Mouse (Mus musculus) CH12.LX (cell line): ENCODE measurements around the gene Cd164l2. TPM values are rescaled to one million over a fixed set of nuclear protein-coding genes. Genes with fewer than 3 reads are reported as not detected.
A peak's percentile ranks its signal among the peaks of the same experiment; 100 is the strongest.

Experiments used
- DNase-seq: peaks from one replicate; pipeline ENCODE4 v3.0.0-alpha.2; 2013; ENCODE audit errors: extremely low read depth
- H3K27ac ChIP-seq: 2 replicates; pipeline ENCODE4 v1.5.1; 2012; ENCODE audit warnings: low read depth, mild to moderate bottlenecking, control low read depth, moderate library complexity; ENCODE audit not compliant: insufficient read depth
- H3K27me3 ChIP-seq: replicated peaks from 2 replicates; pipeline ENCODE3; 2012; ENCODE audit warnings: inconsistent platforms
- H3K36me3 ChIP-seq, 2 experiments: replicated peaks in 1 of 2; 2 replicates each; pipeline versions ENCODE3 to v1.6.1; 2012; ENCODE audit warnings: inconsistent platforms in 1 of 2, low read length in 1 of 2, mild to moderate bottlenecking in 1 of 2, mixed read lengths in 1 of 2, moderate library complexity in 1 of 2; ENCODE audit not compliant: control insufficient read depth in 1 of 2, insufficient read depth in 1 of 2
- H3K4me1 ChIP-seq, 2 experiments: 2 replicates each; pipeline ENCODE4 v1.6.1; 2012; ENCODE audit warnings: inconsistent platforms in 1 of 2, moderate library complexity in 1 of 2; ENCODE audit not compliant: insufficient read depth in 2 of 2, control insufficient read depth in 1 of 2
- H3K4me2 ChIP-seq: 2 replicates; pipeline ENCODE4 v1.6.1; 2012; ENCODE audit warnings: low read depth, mild to moderate bottlenecking, control low read depth; ENCODE audit not compliant: poor library complexity, insufficient read depth, severe bottlenecking
- H3K4me3 ChIP-seq, 3 experiments: fragments of 150-350 bp in 1 of 3; sonication (generic) in 1 of 3; replicated peaks in 1 of 3; 2 replicates each; pipeline versions ENCODE3 to v1.5.1; 2011 to 2012; ENCODE audit warnings: low read depth in 2 of 3, low read length in 2 of 3, mild to moderate bottlenecking in 2 of 3, moderate library complexity in 2 of 3, control low read depth in 1 of 3, improper control_type of control experiment in 1 of 3, inconsistent platforms in 1 of 3, mixed read lengths in 1 of 3; ENCODE audit not compliant: poor library complexity in 1 of 3
- H3K79me2 ChIP-seq: replicated peaks from 2 replicates; pipeline ENCODE4 v1.6.1; 2012; ENCODE audit warnings: mild to moderate bottlenecking, moderate library complexity; ENCODE audit not compliant: control insufficient read depth, poor library complexity, insufficient read depth, severe bottlenecking; ENCODE audit errors: extremely low read depth
- H3K9ac ChIP-seq: 2 replicates; pipeline ENCODE4 v1.6.1; 2012; ENCODE audit warnings: low read depth, mild to moderate bottlenecking, control low read depth, moderate library complexity; ENCODE audit not compliant: insufficient read depth
- H3K9me3 ChIP-seq: replicated peaks from 2 replicates; pipeline ENCODE3; 2012; ENCODE audit warnings: low read length, inconsistent platforms, mixed read lengths
- BHLHE40 ChIP-seq: IDR thresholded peaks from 2 replicates; pipeline ENCODE4 v1.6.1; 2011; ENCODE audit warnings: mild to moderate bottlenecking, low read depth, low read length, improper control_type of control experiment
- CHD1 ChIP-seq: IDR thresholded peaks from 2 replicates; pipeline ENCODE4 v1.6.1; 2012; ENCODE audit warnings: low read depth, low read length, improper control_type of control experiment, inconsistent platforms
- ELF1 ChIP-seq: IDR thresholded peaks from 2 replicates; pipeline ENCODE4 v1.6.1; 2014; ENCODE audit warnings: low read depth, mild to moderate bottlenecking, inconsistent platforms, low read length, improper control_type of control experiment
- EP300 ChIP-seq: IDR thresholded peaks from 2 replicates; pipeline ENCODE4 v1.6.1; 2011; ENCODE audit warnings: low read length, improper control_type of control experiment
- ETS1 ChIP-seq: conservative IDR thresholded peaks from 2 replicates; pipeline ENCODE4 v1.6.1; 2012; ENCODE audit warnings: low read depth, mild to moderate bottlenecking, inconsistent platforms, low read length, improper control_type of control experiment, moderate library complexity
- HCFC1 ChIP-seq: IDR thresholded peaks from 2 replicates; pipeline ENCODE4 v1.6.1; 2012; ENCODE audit warnings: low read depth, mild to moderate bottlenecking, inconsistent platforms, low read length, improper control_type of control experiment
- IRF4 ChIP-seq: IDR thresholded peaks from 2 replicates; pipeline ENCODE4 v1.6.1; 2014; ENCODE audit warnings: low read depth, mild to moderate bottlenecking, inconsistent platforms, low read length, improper control_type of control experiment
- JUN ChIP-seq: IDR thresholded peaks from 2 replicates; pipeline ENCODE4 v1.6.1; 2011; ENCODE audit warnings: low read depth, mild to moderate bottlenecking, low read length, improper control_type of control experiment, moderate library complexity; ENCODE audit not compliant: insufficient read depth
- KAT2A ChIP-seq: IDR thresholded peaks from 2 replicates; pipeline ENCODE4 v1.6.1; 2012; ENCODE audit warnings: low read length, improper control_type of control experiment, inconsistent platforms; ENCODE audit not compliant: insufficient replicate concordance
- MAX ChIP-seq: IDR thresholded peaks from 2 replicates; pipeline ENCODE4 v1.6.1; 2011; ENCODE audit warnings: low read length, improper control_type of control experiment
- MEF2A ChIP-seq: IDR thresholded peaks from 2 replicates; pipeline ENCODE4 v1.6.1; 2014; ENCODE audit warnings: low read depth, mild to moderate bottlenecking, inconsistent platforms, low read length, improper control_type of control experiment, borderline replicate concordance
- MXI1 ChIP-seq: IDR thresholded peaks from 2 replicates; pipeline ENCODE4 v1.6.1; 2011; ENCODE audit warnings: mild to moderate bottlenecking, low read depth, low read length, improper control_type of control experiment
- MYC ChIP-seq: IDR thresholded peaks from 2 replicates; pipeline ENCODE4 v1.6.1; 2011; ENCODE audit warnings: low read depth, mild to moderate bottlenecking, improper control_type of control experiment, low read length
- NELFE ChIP-seq: IDR thresholded peaks from 2 replicates; pipeline ENCODE4 v1.6.1; 2011; ENCODE audit warnings: low read depth, low read length, improper control_type of control experiment
- PAX5 ChIP-seq: IDR thresholded peaks from 2 replicates; pipeline ENCODE4 v1.6.1; 2012; ENCODE audit warnings: low read length, inconsistent platforms, mixed read lengths
- POLR2A ChIP-seq: IDR thresholded peaks from 2 replicates; pipeline ENCODE4 v1.6.1; 2011; ENCODE audit warnings: low read depth, mild to moderate bottlenecking, improper control_type of control experiment, low read length
- POLR2AphosphoS2 ChIP-seq: IDR thresholded peaks from 2 replicates; pipeline ENCODE4 v1.6.1; 2011; ENCODE audit warnings: low read depth, low read length, improper control_type of control experiment
- RAD21 ChIP-seq: IDR thresholded peaks from 2 replicates; pipeline ENCODE4 v1.6.1; 2011; ENCODE audit warnings: low read depth, mild to moderate bottlenecking, low read length, improper control_type of control experiment, moderate library complexity
- SIN3A ChIP-seq: IDR thresholded peaks from 2 replicates; pipeline ENCODE4 v1.6.1; 2012; ENCODE audit warnings: low read length, improper control_type of control experiment, inconsistent platforms
- SMC3 ChIP-seq: IDR thresholded peaks from 2 replicates; pipeline ENCODE4 v1.6.1; 2011; ENCODE audit warnings: low read depth, low read length, improper control_type of control experiment
- TBP ChIP-seq: conservative IDR thresholded peaks from 2 replicates; pipeline ENCODE4 v1.6.1; 2011; ENCODE audit warnings: low read depth, low read length, improper control_type of control experiment
- TCF12 ChIP-seq: IDR thresholded peaks from 2 replicates; pipeline ENCODE4 v1.6.1; 2014; ENCODE audit warnings: low read depth, mild to moderate bottlenecking, inconsistent platforms, low read length, improper control_type of control experiment
- USF1 ChIP-seq: IDR thresholded peaks from 2 replicates; pipeline ENCODE4 v1.6.1; 2014; ENCODE audit warnings: low read depth, mild to moderate bottlenecking, inconsistent platforms, low read length, improper control_type of control experiment
- USF2 ChIP-seq: conservative IDR thresholded peaks from 2 replicates; pipeline ENCODE4 v1.6.1; 2011; ENCODE audit warnings: low read depth, low read length, improper control_type of control experiment
- ZC3H11A ChIP-seq: IDR thresholded peaks from 2 replicates; pipeline ENCODE4 v1.6.1; 2012; ENCODE audit warnings: low read depth, mild to moderate bottlenecking, inconsistent platforms, low read length, improper control_type of control experiment
- ZNF384 ChIP-seq: IDR thresholded peaks from 2 replicates; pipeline ENCODE4 v1.6.1; 2012; ENCODE audit warnings: low read depth, low read length, improper control_type of control experiment, inconsistent platforms
- dilution Hi-C: fragments of 300-500 bp; cut with MboI; formaldehyde crosslinking; loops from 2 replicates; pipeline ENCODE4 v1.14.3; 2020; ENCODE audit warnings: low sequenced_read_pairs; ENCODE audit not compliant: extremely low pct_unique_long_range_greater_than_20kb, extremely low pct_ligation_motif_present
- in situ Hi-C: fragments of 300-500 bp; cut with MboI; formaldehyde crosslinking; loops from 3 replicates; pipeline ENCODE4 v1.14.3; 2019; ENCODE audit warnings: low sequenced_read_pairs, low pct_ligation_motif_present, low pct_unique_long_range_greater_than_20kb, mixed read lengths
- polyA plus RNA-seq: library from polyadenylated mRNA; unstranded; fragments of >175 nt; gene quantifications from 2 replicates; pipeline ENCODE4 v1.2.1, GENCODE M21; 2012; ENCODE audit warnings: low read depth; ENCODE audit not compliant: insufficient read length
- total RNA-seq, 2 experiments: library from RNA; depleted of rRNA; stranded (reverse); fragments of 300-350 nt in 1 of 2; fragments of >200 nt in 1 of 2; gene quantifications; 2 replicates each; pipeline ENCODE4 v1.2.3; 2012 to 2014

The Cd164l2 gene
- total and polyA plus RNA-seq, 3 experiments: not detected

- peaks cover 34% of the 10 kb centered on the region for H3K79me2 ChIP-seq
- no peaks in the 10 kb centered on the region for H3K27me3 ChIP-seq
- no peak for DNase-seq
- H3K9ac ChIP-seq: no peak overlapping the region
- no peak for TF ChIP-seq ETS1
- TF ChIP-seq ELF1: no peak
- no peaks in the 10 kb centered on the region for H3K9me3 ChIP-seq
- H3K36me3 ChIP-seq: peaks cover 47 to 75% of the 10 kb centered on the region in 2 experiments
- no peak overlapping the region for H3K4me3 ChIP-seq
- H3K4me1 ChIP-seq: peaks cover 19 to 81% of the 10 kb centered on the region in 2 experiments
- H3K4me2 ChIP-seq: no peak overlapping the region
- in situ Hi-C loops (no loop called here), dilution Hi-C loops (no loop called here)
- H3K27ac ChIP-seq: no peak overlapping the region
These were observed 57.0 kb downstream of the Cd164l2 start for GRCm38 (mm10) chr4:133268931-133269330.

GRCm38 (mm10) chr4:133269596-133269995 is 57.7 kb downstream of the Cd164l2 start:
- H3K36me3 ChIP-seq: peaks cover 49 to 79% of the 10 kb centered on the region in 2 experiments
- peak overlapping the region; percentile 93; the same call in 1 of the 2 replicates for H3K27ac ChIP-seq
- dilution Hi-C loops: no loop called here
- no peak for DNase-seq
- H3K4me3 ChIP-seq: no peak overlapping the region
- no peak overlapping the region for H3K9ac ChIP-seq
- peaks cover 19 to 80% of the 10 kb centered on the region in 2 experiments for H3K4me1 ChIP-seq
- H3K4me2 ChIP-seq: no peak overlapping the region
- no peaks in the 10 kb centered on the region for H3K27me3 ChIP-seq
- TF ChIP-seq CHD1: no peak
- no peak for TF ChIP-seq PAX5
- in situ Hi-C loops: no loop called here
- no peaks in the 10 kb centered on the region for H3K9me3 ChIP-seq
- peaks cover 39% of the 10 kb centered on the region for H3K79me2 ChIP-seq

- peak; percentile 94 for DNase-seq
- no peak overlapping the region; the same call in 1 of the 2 replicates for H3K9ac ChIP-seq
- H3K79me2 ChIP-seq: peaks cover 53% of the 10 kb centered on the region
- peaks cover 23 to 80% of the 10 kb centered on the region in 2 experiments for H3K4me1 ChIP-seq
- in situ Hi-C loops (no loop called here), dilution Hi-C loops (no loop called here)
- peak overlapping the region; percentile 93 for H3K27ac ChIP-seq
- H3K27me3 ChIP-seq: no peaks in the 10 kb centered on the region
- peak overlapping the region; percentile 53 for H3K4me2 ChIP-seq
- no peaks in the 10 kb centered on the region for H3K9me3 ChIP-seq
- H3K4me3 ChIP-seq: peak overlapping the region in 1 of 3 experiments; percentile 18
- TF ChIP-seq MEF2A (peak; percentile 81; the same call in 1 of the 2 replicates), NELFE (no peak), BHLHE40 (peak; percentile 99), ZNF384 (no peak), SIN3A (peak; percentile 90), KAT2A (no peak), POLR2A (peak; percentile 20; the same call in 1 of the 2 replicates), HCFC1 (peak; percentile 41), ETS1 (peak; percentile 97), JUN (no peak), MXI1 (peak; percentile 98), RAD21 (no peak), EP300 (peak; percentile 92), ZC3H11A (no peak), MYC (peak; percentile 98), USF2 (peak; percentile 63), MAX (peak; percentile 98), IRF4 (peak; percentile 84), USF1 (peak; percentile 76), ELF1 (peak; percentile 48; the same call in 1 of the 2 replicates), TBP (no peak), SMC3 (no peak), TCF12 (peak; percentile 97), POLR2AphosphoS2 (no peak; the same call in 1 of the 2 replicates)
- TF ChIP-seq, all 38 proteins: peak for 15
- peaks cover 45 to 81% of the 10 kb centered on the region in 2 experiments for H3K36me3 ChIP-seq
These were observed 59.0 kb downstream of the Cd164l2 start for GRCm38 (mm10) chr4:133270929-133271328.
